Mouse (Mus musculus) ovary, adult 2 months (tissue): Measurements from ENCODE around the gene Soga3. TPM values are rescaled to one million over a fixed set of nuclear protein-coding genes. Genes with fewer than 3 reads are reported as not detected.

ENCODE experiments used
- polyA plus RNA-seq: library from polyadenylated mRNA; depleted of rRNA; stranded (reverse); fragments of >200 nt; gene quantifications from 2 replicates; pipeline ENCODE4 v1.2.3, GENCODE M21; 2012; rRNA removed

Gene Soga3
- 0.02 and 0.07 TPM in 2 replicates for polyA plus RNA-seq

GRCm38 (mm10) chr10:29143566-29144335 is at the start of gene Soga3:
Soga3 (plus strand) TSS chr10:29143839.

GRCm38 (mm10) chr10:29198642-29199041 is 55.0 kb downstream of the Soga3 start, which contains the start of gene Gm49353:
Gm49353 (plus strand) TSS chr10:29198954.

GRCm38 (mm10) chr10:29211453-29211852 is 67.8 kb downstream of the Soga3 start, which contains the start of gene 9330159F19Rik:
9330159F19Rik (plus strand) TSS chr10:29211606.

Other genes with a start within 250 kb of the Soga3 start
- gene 2310057J18Rik, start 157.5 kb upstream of the Soga3 start, polyA plus RNA-seq = not detected in 2 replicates
- gene Gm49353, start 55.1 kb downstream of the Soga3 start, polyA plus RNA-seq = not detected in 2 replicates
- 0.07 and 0.10 TPM in 2 replicates for gene 9330159F19Rik, start 67.8 kb downstream of the Soga3 start, polyA plus RNA-seq
- 0.85 and 1.4 TPM in 2 replicates for gene Echdc1, start 169.3 kb downstream of the Soga3 start, polyA plus RNA-seq
- gene Rnf146, start 218.6 kb downstream of the Soga3 start, polyA plus RNA-seq = 14.4 and 20.2 TPM in 2 replicates